Mouse (Mus musculus) MEL (cell line): ENCODE measurements around the gene Sptssa. TPM values are rescaled to one million over a fixed set of nuclear protein-coding genes. Genes with fewer than 3 reads are reported as not detected.
A peak's percentile ranks its signal among the peaks of the same experiment; 100 is the strongest.
"Not testable (repeated sequence)": the region's sequence is repeated elsewhere in the genome, so short reads cannot be mapped to it uniquely, and the experiment has no call there.

ENCODE experiments used
- DNase-seq: peaks from one replicate; pipeline ENCODE4 v3.0.0; 2011; ENCODE audit warnings: low read depth, low spot score
- H3K27ac ChIP-seq: 2 replicates; pipeline ENCODE4 v1.5.1; 2012; ENCODE audit warnings: low read depth, mild to moderate bottlenecking, control low read depth, low read length, moderate library complexity; ENCODE audit not compliant: control insufficient read depth
- H3K27me3 ChIP-seq, 2 experiments: fragments of 150-350 bp in 1 of 2; sonication (generic) in 1 of 2; 2 replicates each; pipeline ENCODE4 v1.6.1; 2012; ENCODE audit warnings: low read length in 2 of 2, mild to moderate bottlenecking in 2 of 2, improper control_type of control experiment in 1 of 2, moderate library complexity in 1 of 2; ENCODE audit not compliant: insufficient read depth in 2 of 2, control insufficient read depth in 1 of 2
- H3K36me3 ChIP-seq, 2 experiments: 2 replicates each; pipeline ENCODE4 v1.6.1; 2012 to 2014; ENCODE audit warnings: low read length in 2 of 2, improper control_type of control experiment in 1 of 2, inconsistent platforms in 1 of 2, mild to moderate bottlenecking in 1 of 2; ENCODE audit not compliant: insufficient read depth in 2 of 2, control insufficient read depth in 1 of 2
- H3K4me1 ChIP-seq, 2 experiments: fragments of 150-350 bp in 1 of 2; sonication (generic) in 1 of 2; 2 replicates each; pipeline ENCODE4 v1.6.1; 2012; ENCODE audit warnings: low read length in 2 of 2, improper control_type of control experiment in 1 of 2, mild to moderate bottlenecking in 1 of 2; ENCODE audit not compliant: insufficient read depth in 2 of 2, control insufficient read depth in 1 of 2
- H3K4me3 ChIP-seq, 2 experiments: fragments of 150-350 bp in 1 of 2; sonication (generic) in 1 of 2; 2 replicates each; pipeline ENCODE4 v1.5.1; 2012; ENCODE audit warnings: low read depth in 2 of 2, low read length in 2 of 2, mild to moderate bottlenecking in 2 of 2, moderate library complexity in 2 of 2, control low read depth in 1 of 2, improper control_type of control experiment in 1 of 2; ENCODE audit not compliant: control insufficient read depth in 1 of 2, insufficient read depth in 1 of 2
- H3K79me2 ChIP-seq: 2 replicates; pipeline ENCODE4 v1.6.1; 2012; ENCODE audit warnings: mild to moderate bottlenecking, low read length, moderate library complexity; ENCODE audit not compliant: control insufficient read depth, poor library complexity, insufficient read depth
- H3K9ac ChIP-seq: 2 replicates; pipeline ENCODE4 v1.6.1; 2012; ENCODE audit warnings: low read depth, mild to moderate bottlenecking, control low read depth, low read length, moderate library complexity; ENCODE audit not compliant: control insufficient read depth, poor library complexity, severe bottlenecking
- H3K9me3 ChIP-seq: fragments of 150-350 bp; sonication (generic); replicated peaks from 2 replicates; pipeline ENCODE4 v1.6.1; 2012; ENCODE audit warnings: mild to moderate bottlenecking, low read length, improper control_type of control experiment, moderate library complexity; ENCODE audit not compliant: insufficient read depth
- CHD2 ChIP-seq: IDR thresholded peaks from 2 replicates; pipeline ENCODE4 v1.6.1; 2011; ENCODE audit warnings: low read length, improper control_type of control experiment
- E2F4 ChIP-seq: IDR thresholded peaks from 2 replicates; pipeline ENCODE4 v1.6.1; 2011; ENCODE audit warnings: low read depth, low read length, improper control_type of control experiment, borderline replicate concordance
- GATA1 ChIP-seq: IDR thresholded peaks from 2 replicates; pipeline ENCODE4 v1.6.1; 2011; ENCODE audit warnings: low read depth, low read length, improper control_type of control experiment
- JUND ChIP-seq: IDR thresholded peaks from 2 replicates; pipeline ENCODE4 v1.6.1; 2011; ENCODE audit warnings: low read depth, mild to moderate bottlenecking, improper control_type of control experiment, low read length
- MAX ChIP-seq: IDR thresholded peaks from 2 replicates; pipeline ENCODE4 v1.6.1; 2011; ENCODE audit warnings: low read length, improper control_type of control experiment
- MAZ ChIP-seq: IDR thresholded peaks from 2 replicates; pipeline ENCODE4 v1.6.1; 2012; ENCODE audit warnings: low read depth, mild to moderate bottlenecking, inconsistent platforms, low read length, improper control_type of control experiment
- MXI1 ChIP-seq: IDR thresholded peaks from 2 replicates; pipeline ENCODE4 v1.6.1; 2011; ENCODE audit warnings: mild to moderate bottlenecking, low read depth, low read length, improper control_type of control experiment
- MYC ChIP-seq: IDR thresholded peaks from 2 replicates; pipeline ENCODE4 v1.6.1; 2011; ENCODE audit warnings: low read depth, mild to moderate bottlenecking, low read length, improper control_type of control experiment, moderate library complexity
- POLR2AphosphoS2 ChIP-seq: IDR thresholded peaks from 2 replicates; pipeline ENCODE4 v1.6.1; 2011; ENCODE audit warnings: low read length, improper control_type of control experiment
- TBP ChIP-seq: IDR thresholded peaks from 2 replicates; pipeline ENCODE4 v1.8.0; 2011; ENCODE audit warnings: low read depth, low read length, improper control_type of control experiment
- TCF12 ChIP-seq: IDR thresholded peaks from 2 replicates; pipeline ENCODE4 v1.6.1; 2014; ENCODE audit warnings: low read depth, mild to moderate bottlenecking, inconsistent platforms, low read length, improper control_type of control experiment, moderate library complexity
- UBTF ChIP-seq: IDR thresholded peaks from 2 replicates; pipeline ENCODE4 v1.6.1; 2012; ENCODE audit warnings: low read depth, mild to moderate bottlenecking, inconsistent platforms, low read length, improper control_type of control experiment, moderate library complexity, borderline replicate concordance; ENCODE audit not compliant: insufficient read depth
- USF1 ChIP-seq: IDR thresholded peaks from 2 replicates; pipeline ENCODE4 v1.6.1; 2014; ENCODE audit warnings: low read depth, mild to moderate bottlenecking, inconsistent platforms, low read length, improper control_type of control experiment, moderate library complexity
- ZMIZ1 ChIP-seq: IDR thresholded peaks from 2 replicates; pipeline ENCODE4 v1.6.1; 2012; ENCODE audit warnings: low read depth, mild to moderate bottlenecking, inconsistent platforms, low read length, improper control_type of control experiment, moderate library complexity
- ZNF384 ChIP-seq: IDR thresholded peaks from 2 replicates; pipeline ENCODE4 v1.6.1; 2012; ENCODE audit warnings: low read depth, mild to moderate bottlenecking, inconsistent platforms, low read length, improper control_type of control experiment
- polyA plus RNA-seq, 2 experiments: library from polyadenylated mRNA; stranded (reverse) in 1 of 2; unstranded in 1 of 2; fragments of >175 nt in 1 of 2; fragments of >200 nt in 1 of 2; gene quantifications; 2 replicates each; pipeline versions ENCODE4 v1.2.1 to v1.2.4; 2012; ENCODE audit warnings: low replicate concordance in 2 of 2, low read depth in 1 of 2; ENCODE audit not compliant: insufficient read length in 2 of 2, insufficient read depth in 1 of 2, missing spikeins in 1 of 2
- total RNA-seq: library from RNA; depleted of rRNA; stranded (reverse); fragments of 300-350 nt; gene quantifications from 2 replicates; pipeline ENCODE4 v1.2.3, GENCODE M21; 2012

Sptssa gene
- total and polyA plus RNA-seq, 3 experiments = 58.1 to 166 TPM; not detected in 1

DNA sequence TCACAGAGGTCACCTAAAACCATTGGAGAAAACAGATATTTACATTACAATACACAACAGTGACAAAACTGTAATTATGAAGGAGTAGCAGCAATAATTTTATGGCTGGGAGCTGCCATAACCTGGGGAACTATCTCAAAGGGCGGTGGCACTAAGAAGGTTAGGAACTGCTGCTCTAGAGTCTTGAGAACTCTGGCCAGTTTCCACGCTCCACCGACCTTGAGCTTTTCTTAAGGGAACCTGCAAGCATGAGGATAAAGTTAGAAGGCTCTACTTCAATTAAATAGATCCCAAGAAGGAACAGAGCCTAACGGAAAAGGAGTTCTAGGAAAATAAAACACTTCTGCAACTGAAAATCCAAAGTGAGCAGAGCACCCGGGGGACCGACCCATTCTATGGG lies 9.2 kb upstream of the Sptssa start:
- Histone ChIP-seq H3K9me3 (no peaks in the 10 kb centered on the region), H3K79me2 (no peaks in the 10 kb centered on the region), H3K27ac (no peak overlapping the region), H3K4me3 (no peak overlapping the region), H3K9ac (no peak overlapping the region), H3K27me3 (no peaks in the 10 kb centered on the region), H3K4me1 (no peaks in the 10 kb centered on the region), H3K36me3 (no peaks in the 10 kb centered on the region)
- no peak for DNase-seq
- TF ChIP-seq E2F4 = no peak

DNA sequence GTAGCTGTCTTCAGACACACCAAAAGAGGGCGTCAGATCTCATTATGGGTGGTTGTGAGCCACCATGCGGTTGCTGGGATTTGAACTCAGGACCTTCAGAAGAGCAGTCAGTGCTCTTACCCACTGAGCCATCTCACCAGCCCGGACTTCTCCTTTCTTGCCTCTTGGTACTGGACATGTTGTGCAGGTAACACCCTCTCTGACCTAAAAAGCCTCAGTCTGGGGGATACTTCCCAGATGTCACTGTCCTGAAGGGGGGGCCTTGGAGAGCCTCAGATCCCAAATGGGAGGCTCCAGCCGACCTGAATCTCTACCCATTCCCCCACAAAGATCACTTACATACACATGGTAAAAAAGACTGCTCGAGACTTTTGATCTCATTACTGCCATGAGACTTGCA lies 5.1 kb upstream of the Sptssa start:
- H3K27me3 ChIP-seq, H3K79me2 ChIP-seq, H3K9me3 ChIP-seq, H3K27ac ChIP-seq, H3K4me3 ChIP-seq, H3K9ac ChIP-seq, DNase-seq, H3K36me3 ChIP-seq: not testable (repeated sequence)
- peak; percentile 87 for TF ChIP-seq TBP
- peaks cover 7 to 13% of the 10 kb centered on the region in 2 experiments for H3K4me1 ChIP-seq

DNA sequence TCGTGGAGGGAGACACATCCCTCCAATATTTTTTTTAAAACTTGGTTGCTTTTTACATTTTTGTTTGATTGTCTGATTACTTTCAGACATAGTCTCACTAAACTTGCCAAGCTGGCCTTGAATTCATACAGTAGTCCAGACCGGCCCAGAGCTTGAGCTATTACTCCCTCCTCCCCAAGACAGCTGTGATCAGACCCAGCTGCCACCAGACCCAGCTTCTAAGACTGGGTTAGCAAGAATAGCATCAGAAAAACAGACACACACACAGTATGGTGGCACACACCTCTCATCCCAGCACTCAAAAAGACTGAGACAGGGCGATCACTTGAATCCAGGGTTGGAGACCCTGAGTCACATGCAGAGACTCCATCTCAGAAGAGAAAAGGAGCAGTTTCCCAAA lies 3.5 kb upstream of the Sptssa start:
- no peaks in the 10 kb centered on the region for H3K9me3 ChIP-seq
- TF ChIP-seq ZMIZ1 = no peak
- no peak for TF ChIP-seq ZNF384
- TF ChIP-seq MAX = no peak
- no peak for TF ChIP-seq UBTF
- no peak for TF ChIP-seq MYC
- no peak for TF ChIP-seq TCF12
- TF ChIP-seq CHD2 = no peak
- no peak for TF ChIP-seq JUND
- TF ChIP-seq GATA1 = no peak
- TF ChIP-seq POLR2AphosphoS2 = no peak
- no peak for TF ChIP-seq MXI1
- no peak for TF ChIP-seq USF1
- TF ChIP-seq MAZ = no peak
- H3K9ac ChIP-seq = no peak overlapping the region
- peaks cover 7 to 13% of the 10 kb centered on the region in 2 experiments for H3K4me1 ChIP-seq
- no peak overlapping the region for H3K27ac ChIP-seq
- DNase-seq = no peak
- H3K4me3 ChIP-seq = no peak overlapping the region
- H3K36me3 ChIP-seq = peaks cover 0 to 8% of the 10 kb centered on the region in 2 experiments; a peak in 2 of 4 replicates
- H3K79me2 ChIP-seq = peaks cover 5% of the 10 kb centered on the region
- no peaks in the 10 kb centered on the region for H3K27me3 ChIP-seq
